Mouse (Mus musculus): ENCODE measurements at regions not wholly inside any gene's neighbourhood (a gene's known extent, or its start where the extent isn't known, plus 50 kb on each side); places are given as distances from the start of the nearest gene placed in this dataset.

- no peak for DNase-seq
Measured at GRCm38 (mm10) chr16:24212702-24213101, 180.6 kb upstream of the Lpp start.

GRCm38 (mm10) chr16:24211588-24211987 is 181.7 kb upstream of the Lpp start:
- DNase-seq = no peak

- DNase-seq = no peak
Measured at GRCm38 (mm10) chr16:24208876-24209275, 184.4 kb upstream of the Lpp start.

- no peak for DNase-seq
Measured at GRCm38 (mm10) chr16:24208118-24208517, 185.2 kb upstream of the Lpp start.

- DNase-seq = no peak
Measured at GRCm38 (mm10) chr16:24207056-24207455, 186.3 kb upstream of the Lpp start.

- peak; percentile 92 for DNase-seq
Measured at GRCm38 (mm10) chr16:24206461-24206861, 186.8 kb upstream of the Lpp start.

GRCm38 (mm10) chr16:24205594-24205993 is 187.7 kb upstream of the Lpp start:
- no peak for DNase-seq

- no peak for DNase-seq
Measured at GRCm38 (mm10) chr16:24204064-24204730, 189.1 kb upstream of the Lpp start.

- DNase-seq = no peak
Measured at GRCm38 (mm10) chr16:24202653-24203052, 190.7 kb upstream of the Lpp start.

- DNase-seq = no peak
Measured at GRCm38 (mm10) chr16:24201455-24201854, 191.9 kb upstream of the Lpp start.

- DNase-seq = no peak
Measured at GRCm38 (mm10) chr16:24200200-24200599, 193.1 kb upstream of the Lpp start.

GRCm38 (mm10) chr16:24199408-24200167 is 193.7 kb upstream of the Lpp start:
- peak; percentile 91 for DNase-seq

- DNase-seq = no peak
Measured at GRCm38 (mm10) chr16:24198291-24198690, 195.0 kb upstream of the Lpp start.

GRCm38 (mm10) chr16:24197618-24198017 is 195.7 kb upstream of the Lpp start:
- no peak for DNase-seq

GRCm38 (mm10) chr16:24193945-24194344 is 199.4 kb upstream of the Lpp start:
- DNase-seq = peak; percentile 81

GRCm38 (mm10) chr16:24193251-24193873 is 199.9 kb upstream of the Lpp start:
- DNase-seq = peak; percentile 88

GRCm38 (mm10) chr16:24192013-24192412 is 201.3 kb upstream of the Lpp start:
- DNase-seq = no peak

GRCm38 (mm10) chr16:24187131-24187530 is 198.5 kb upstream of the Bcl6 start:
- peak; percentile 33 for DNase-seq

GRCm38 (mm10) chr16:24185989-24186388 is 197.3 kb upstream of the Bcl6 start:
- DNase-seq = peak; percentile 24

- DNase-seq = peak; percentile 66
Measured at GRCm38 (mm10) chr16:24184846-24185245, 196.2 kb upstream of the Bcl6 start.

- peak; percentile 98 for DNase-seq
Measured at GRCm38 (mm10) chr16:24183216-24183615, 194.6 kb upstream of the Bcl6 start.

GRCm38 (mm10) chr16:24181388-24181787 is 192.7 kb upstream of the Bcl6 start:
- peak; percentile 77 for DNase-seq

- DNase-seq = peak; percentile 83
Measured at GRCm38 (mm10) chr16:24180666-24181065, 192.0 kb upstream of the Bcl6 start.

- peak; percentile 64 for DNase-seq
Measured at GRCm38 (mm10) chr16:24177564-24177963, 188.9 kb upstream of the Bcl6 start.
